Mouse (Mus musculus) gastrocnemius, postnatal 36 days (tissue): ENCODE results near the gene Dennd1a. TPM values are rescaled to one million over a fixed set of nuclear protein-coding genes. Genes with fewer than 3 reads are reported as not detected.
A peak's percentile ranks its signal among the peaks of the same experiment; 100 is the strongest.

Experiments
- DNase-seq, 2 experiments: peaks; one replicate each; pipeline ENCODE4 v3.0.0; 2022
- intact Hi-C: fragments of 180-260 bp; cut with DNase I; formaldehyde crosslinking; loops from one replicate; pipeline ENCODE4 v1.15.1; 2025
- total RNA-seq, 2 experiments: library from RNA; stranded (reverse); gene quantifications; 2 replicates each; pipeline ENCODE4 v1.2.3; 2021

Gene Dennd1a
- total RNA-seq, 2 experiments from 2014 or later: 24.9 to 28.2 TPM

DNA sequence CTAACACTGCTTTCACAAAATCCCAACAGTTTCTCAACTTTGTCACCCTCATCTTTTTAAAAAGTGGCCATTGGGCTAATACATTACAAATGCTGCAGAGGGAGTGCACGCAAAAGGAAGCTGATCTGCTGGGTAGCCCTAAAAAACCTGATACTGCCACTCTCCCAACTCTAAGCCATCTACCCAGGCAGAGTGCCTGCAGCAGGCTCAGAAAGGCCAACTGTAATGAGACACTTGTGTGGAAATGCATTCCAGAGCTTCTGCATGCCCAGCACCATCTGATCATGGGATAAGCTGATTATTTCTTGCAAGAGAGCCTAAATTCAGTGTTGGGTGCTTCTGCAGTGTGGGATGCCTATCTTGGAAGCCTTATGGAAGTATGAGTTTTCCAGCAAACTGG lies 49.6 kb downstream of the Dennd1a start:
- DNase-seq: peak; percentile 29 to 31
- intact Hi-C loops: no loop called here

DNA sequence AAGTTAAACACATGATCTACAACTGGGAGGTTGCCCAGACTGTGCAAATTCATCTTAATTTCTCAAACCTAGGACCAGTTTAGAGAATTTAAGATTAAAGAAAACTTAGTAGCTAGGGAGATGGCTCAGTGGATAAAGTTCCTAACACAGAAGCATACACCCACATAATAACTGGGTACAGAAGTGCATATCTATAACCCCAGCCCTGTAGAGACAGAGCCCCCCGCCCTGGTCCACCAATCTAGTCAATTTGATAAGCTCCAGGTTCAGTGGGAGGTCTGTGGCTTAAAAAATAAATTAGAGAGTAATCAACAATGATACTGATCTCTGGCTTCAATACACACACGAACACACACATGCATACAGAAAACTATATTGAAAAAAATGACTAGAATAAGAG lies 51.6 kb downstream of the Dennd1a start:
- intact Hi-C loops: no loop called here
- no peak for DNase-seq

DNA sequence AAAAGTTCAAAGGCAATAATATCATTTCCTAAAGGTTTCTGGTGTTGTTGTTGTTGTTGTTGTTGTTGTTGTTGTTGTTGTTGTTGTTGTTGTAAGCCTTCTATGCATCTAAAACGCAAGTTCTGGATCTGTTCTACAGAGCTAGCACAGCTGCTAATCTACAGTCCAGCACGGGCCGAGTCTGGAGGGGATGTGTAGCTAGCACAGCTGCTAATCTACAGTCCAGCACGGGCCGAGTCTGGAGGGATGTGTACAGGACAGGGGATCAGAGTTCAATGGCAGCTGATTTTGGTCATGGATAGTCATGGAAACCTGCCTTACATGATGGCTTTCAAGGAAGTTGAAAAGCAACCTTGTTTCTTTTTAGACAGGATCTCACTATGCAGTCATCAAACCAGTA lies 57.3 kb downstream of the Dennd1a start:
- no peak for DNase-seq
- intact Hi-C loops: no loop called here

DNA sequence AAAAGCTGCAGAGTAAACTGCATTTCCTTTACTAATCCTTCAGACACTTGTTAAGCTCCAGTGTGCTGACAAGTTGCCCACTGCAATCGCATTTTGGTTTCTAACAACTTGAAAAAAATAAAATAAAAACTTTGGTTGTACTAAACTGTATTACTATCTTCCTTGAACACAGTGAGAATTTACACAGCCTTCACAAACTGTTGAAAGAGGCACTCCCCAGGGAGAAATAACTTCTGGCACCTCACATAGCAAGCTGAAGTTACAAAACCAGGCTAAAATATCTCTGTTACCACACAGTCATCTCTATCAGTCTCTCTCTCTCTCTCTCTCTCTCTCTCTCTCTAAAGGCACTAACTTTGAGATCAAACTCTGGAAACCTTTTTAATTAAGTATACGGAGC lies 63.4 kb downstream of the Dennd1a start:
- intact Hi-C loops: no loop called here
- DNase-seq: peak in 1 of 2 experiments; percentile 10

DNA sequence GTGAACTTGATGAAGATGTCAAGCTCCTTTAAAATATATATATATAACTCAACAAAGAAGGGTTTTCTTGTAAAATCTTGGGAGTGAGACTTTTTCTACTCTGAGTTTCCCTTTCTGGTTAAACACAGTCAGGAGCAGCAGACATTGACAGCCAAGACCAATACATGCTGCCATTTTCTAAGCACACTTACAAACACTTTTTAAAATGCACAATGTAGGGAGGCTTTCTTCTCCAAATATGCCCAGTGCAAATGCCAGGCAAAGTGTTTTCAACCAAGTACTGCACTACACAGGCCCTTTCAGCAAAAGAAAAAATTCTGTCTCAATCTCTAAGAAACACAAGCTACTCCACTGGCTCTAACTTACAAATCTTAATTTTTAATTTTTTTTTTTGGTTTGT lies 65.7 kb downstream of the Dennd1a start:
- intact Hi-C loops: no loop called here

DNA sequence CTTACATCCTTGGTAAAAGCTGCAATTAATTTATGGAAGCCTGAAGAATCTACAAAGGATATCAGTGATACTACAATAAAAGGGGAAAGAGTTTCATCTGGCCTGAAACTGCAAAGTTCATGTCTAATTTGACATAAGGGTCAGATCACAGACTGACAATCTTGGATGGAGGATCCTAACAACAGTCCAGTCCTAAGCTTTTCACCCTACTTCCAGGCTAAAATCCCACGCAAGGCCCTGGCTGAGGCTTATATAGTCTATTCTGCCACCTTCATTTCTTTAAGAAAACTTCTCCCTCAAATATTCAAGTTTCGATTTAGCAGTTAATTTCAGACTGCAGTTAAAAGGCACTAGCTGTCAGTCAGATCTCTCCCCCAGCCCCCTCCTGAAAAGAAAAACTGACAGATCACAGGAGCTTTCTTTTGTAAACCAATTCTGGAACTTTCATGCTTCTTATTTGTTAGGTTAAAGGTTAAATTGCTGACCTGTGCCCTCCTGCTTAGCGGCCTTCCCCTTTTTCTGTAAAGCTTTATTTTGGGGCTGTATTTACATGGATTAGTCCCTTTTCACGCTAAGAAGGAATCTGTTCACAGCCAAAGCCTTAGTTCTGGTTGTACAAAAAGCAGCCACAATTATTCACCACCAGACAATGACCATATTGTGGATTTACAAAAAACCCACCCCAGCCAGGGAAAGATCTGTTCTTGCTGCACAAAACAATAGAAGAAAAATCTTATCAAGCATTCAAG lies 66.3 kb downstream of the Dennd1a start:
- intact Hi-C loops: no loop called here
- no peak for DNase-seq

More for the DNA sequence above, 65.7 kb downstream of the Dennd1a start:
- no peak for DNase-seq

DNA sequence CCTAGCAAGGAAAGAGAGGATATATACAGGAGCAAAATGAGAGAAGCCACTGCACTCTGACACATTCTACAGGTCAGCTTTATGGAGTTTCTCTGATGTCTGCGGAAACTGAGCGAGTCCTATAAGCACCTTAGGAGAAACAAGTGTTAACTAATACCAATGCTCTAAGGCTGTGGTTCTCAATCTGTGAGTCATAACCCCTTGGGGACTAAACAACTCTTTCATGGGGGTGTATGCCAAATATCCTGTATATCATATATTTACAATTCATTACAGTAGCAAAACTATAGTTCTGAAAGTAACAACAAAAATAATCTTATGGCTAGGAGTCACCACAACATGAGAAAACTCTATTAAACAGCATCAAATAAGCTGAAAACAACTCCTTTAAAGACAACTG lies 67.5 kb downstream of the Dennd1a start:
- DNase-seq: no peak
- intact Hi-C loops: no loop called here

DNA sequence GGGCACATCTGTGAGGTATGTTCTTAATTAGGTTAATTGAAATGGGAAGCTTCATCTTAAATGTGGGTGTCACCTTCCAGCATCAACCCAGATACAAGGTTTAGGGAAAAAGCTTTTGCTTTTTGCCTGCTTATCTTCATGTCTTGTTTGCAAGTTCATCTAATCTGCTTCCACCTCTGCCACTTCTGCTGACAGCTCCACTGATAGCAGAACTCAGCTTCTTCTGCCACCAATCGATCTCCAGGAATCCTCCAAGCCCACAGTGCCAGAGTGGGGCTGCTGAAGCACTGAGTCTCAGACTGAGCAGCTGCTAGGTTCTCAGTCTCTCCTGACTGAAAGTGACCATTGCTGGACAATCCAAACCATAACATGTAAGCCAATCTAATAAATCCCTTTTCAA lies 74.1 kb downstream of the Dennd1a start:
- intact Hi-C loops: no loop called here

DNA sequence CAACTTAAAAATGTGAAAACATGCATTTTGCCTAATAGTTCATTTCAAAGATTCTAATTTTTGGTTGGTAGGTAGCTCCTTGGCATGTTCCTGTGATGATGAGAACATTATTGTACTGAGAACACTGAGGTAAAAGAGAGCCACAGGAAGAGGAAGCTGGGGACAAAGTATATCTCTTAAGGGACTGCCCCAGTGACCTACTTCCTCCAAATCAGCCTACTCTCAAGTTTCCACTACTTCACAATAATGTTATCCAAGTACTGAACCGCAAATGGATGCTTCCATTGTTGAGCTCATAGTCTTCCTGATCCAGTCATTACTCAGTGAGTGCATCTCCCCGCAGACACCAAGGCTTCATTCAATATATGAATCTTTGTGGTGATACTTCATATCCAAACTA lies 75.8 kb downstream of the Dennd1a start:
- no peak for DNase-seq
- intact Hi-C loops: no loop called here

More for the DNA sequence above, 74.1 kb downstream of the Dennd1a start:
- no peak for DNase-seq

DNA sequence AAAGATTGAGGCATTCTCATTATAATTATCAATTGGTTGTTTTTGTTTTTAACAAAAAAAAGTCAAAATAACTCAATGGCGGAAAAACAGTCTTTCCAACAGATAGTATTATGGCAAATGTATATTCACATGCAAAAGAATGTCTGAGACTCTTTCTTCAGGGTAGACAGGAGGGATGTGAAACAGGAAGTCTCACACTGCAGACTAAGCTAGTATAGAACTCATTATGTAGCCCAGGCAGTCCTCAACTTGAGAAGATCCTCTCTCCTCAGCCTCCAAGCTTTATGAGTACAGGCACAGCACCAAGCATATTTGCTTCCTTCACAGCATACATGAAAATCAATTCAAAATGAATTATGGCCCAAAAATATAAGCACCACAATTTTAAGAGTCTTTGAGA lies 79.4 kb downstream of the Dennd1a start:
- no peak for DNase-seq
- intact Hi-C loops: no loop called here

DNA sequence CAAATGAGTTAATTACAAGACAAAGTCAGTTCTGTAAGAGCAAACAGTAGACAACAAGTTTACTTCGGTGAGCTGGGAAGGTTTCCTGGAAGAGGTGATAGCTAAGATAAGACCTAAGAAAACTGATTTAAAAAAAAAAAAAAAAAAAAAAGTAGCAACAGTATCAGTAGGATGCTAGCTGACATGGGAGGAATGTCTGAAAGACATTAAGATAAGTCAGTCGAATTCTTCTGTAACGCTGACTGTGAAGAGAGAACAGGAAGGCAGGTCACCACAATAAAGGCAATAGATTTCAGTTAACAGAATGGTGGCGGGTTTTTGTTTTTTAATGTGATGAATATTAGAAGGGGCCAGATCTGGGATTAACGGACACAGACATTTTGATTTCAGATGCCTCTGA lies 81.9 kb downstream of the Dennd1a start:
- intact Hi-C loops: no loop called here
- no peak for DNase-seq

DNA sequence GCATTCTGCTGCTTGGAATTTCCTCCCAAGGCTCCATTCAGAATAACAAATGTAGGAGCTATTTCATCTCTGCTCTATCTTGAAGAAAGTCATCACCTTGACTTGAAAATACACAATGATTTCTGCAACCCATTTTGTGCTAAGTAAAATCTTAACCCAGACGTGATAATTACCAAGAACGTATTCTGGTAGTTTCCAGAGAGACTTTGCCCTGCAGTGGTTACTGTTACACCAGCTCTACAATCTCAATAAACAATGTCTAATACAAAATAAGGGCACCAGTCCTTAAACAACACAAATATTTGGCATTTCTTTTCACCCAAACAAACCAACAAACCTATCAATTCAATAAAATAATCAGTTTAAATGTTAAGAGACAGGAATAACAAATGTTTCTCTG lies 82.5 kb downstream of the Dennd1a start:
- intact Hi-C loops: no loop called here

DNA sequence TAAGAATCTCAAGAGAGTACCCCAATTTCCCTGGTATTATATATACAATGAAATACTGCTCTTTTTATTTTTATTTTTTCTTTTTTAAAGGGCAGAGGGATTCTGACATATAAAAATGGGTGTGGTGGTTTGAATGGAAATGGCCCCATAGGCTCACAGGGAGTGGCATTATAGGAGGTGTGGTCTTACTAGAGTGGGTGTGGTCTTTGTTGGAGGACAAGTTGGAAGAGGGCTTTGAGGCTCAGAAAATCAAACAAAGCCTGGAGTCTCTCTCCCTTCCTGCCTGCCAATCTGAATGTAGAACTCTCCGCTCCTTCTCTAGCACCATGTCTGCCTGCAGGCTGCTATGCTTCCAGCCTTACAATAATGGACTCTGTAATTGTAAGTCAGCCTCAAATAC lies 89.1 kb downstream of the Dennd1a start:
- intact Hi-C loops: no loop called here
- no peak for DNase-seq

More for the DNA sequence above, 82.5 kb downstream of the Dennd1a start:
- no peak for DNase-seq

DNA sequence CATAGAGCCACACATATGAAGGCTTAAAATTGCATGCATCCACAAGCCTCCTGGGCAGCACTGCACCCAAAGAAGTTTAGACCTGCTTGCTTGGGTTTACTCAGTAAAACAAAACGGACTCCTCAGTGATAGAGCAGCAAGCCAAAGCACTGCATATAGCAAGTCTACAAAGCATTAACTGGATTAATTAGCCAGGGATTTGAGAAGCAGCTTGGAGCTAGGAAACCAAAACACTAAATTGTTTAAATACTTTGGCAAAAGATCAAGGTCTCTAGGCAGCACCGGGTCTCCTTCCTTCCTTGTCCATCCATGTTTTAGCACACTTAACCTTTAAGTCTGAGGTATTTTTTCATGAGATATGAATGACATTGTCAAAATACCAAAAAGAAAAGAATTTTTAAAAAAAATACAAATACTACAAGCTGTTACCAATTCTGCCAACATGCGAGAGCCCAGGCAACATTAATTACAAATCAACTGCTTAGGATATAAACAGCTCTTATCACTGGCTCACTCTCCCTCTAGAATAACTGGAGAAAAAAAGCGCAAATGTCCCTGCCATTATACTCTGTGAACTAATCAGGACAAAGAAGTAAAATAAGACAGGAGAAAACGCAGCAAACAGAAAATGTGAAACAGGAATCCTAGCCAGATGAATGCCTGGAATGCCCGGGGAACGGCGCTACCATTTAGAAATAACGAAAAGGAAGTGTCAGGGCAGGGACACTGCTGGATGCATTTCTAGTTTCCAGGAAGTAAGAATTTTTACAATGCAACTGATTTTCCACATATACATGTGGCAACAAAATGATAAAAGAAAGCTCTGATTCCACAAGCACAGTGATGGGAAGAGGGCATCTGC lies 90.8 kb downstream of the Dennd1a start:
- DNase-seq: no peak
- intact Hi-C loops: no loop called here

DNA sequence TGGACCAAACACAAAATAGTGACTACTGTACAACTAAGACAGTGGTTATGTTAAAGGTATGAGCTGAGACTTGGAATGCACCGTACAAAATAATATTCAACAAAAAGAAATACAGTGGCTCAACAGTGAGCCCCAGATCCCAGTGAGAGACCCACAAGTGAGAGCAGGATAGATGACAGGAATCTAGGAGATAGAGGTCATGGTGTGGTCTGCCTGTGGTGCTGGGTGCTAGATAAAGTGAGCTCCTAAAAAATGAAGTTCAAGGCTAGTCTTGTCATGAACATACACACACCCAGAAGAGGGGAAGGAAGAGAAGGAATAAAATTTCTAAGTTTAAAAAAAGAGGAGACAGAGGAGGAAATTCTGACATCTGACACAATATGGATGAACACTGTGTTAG lies 95.2 kb downstream of the Dennd1a start:
- DNase-seq: no peak
- intact Hi-C loops: loop anchor here (5.0 kb wide), 1 partner anchor 95 kb away; the partner anchor contains the start of gene Dennd1a

DNA sequence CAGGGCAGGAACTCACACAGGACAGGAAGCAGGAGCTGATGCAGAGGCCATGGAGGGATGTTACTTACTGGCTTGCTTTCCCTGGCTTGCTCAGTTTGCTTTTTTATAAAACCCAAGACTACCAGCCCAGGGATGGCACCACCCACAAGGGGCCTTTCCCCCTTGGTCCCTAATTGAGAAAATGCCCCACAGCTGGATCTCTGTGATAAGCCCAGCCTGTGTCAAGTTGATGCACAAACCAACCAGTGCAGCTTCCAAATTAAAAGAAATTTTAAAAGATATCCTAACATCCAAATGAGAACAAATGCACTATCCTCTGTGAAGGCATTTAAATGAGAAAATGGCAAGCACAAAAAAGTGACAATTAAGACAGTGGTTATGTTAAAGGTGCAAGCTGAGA lies 95.6 kb downstream of the Dennd1a start:
- no peak for DNase-seq
- intact Hi-C loops: loop anchor here (5.0 kb wide), 1 partner anchor 96 kb away; the partner anchor contains the start of gene Dennd1a

DNA sequence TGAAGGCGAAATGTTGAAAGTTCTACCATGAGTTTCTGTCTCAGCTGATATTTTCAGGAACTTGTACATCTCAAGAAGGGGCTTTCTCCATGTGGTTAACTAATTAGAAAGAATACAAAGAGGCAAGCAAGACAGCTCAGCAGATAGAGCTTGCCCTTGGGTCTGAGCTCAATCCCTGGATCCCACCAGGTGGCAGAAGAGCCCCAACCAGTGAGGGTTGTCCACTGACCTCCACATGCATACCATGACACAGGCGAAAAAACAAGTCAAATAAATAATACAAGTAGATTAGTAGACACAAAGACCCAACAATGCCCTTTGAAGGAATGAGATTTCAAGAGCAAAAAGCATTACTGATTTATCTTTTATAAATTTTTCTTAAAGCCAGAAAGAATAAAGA lies 100.8 kb downstream of the Dennd1a start:
- peak in 1 of 2 experiments; percentile 13 for DNase-seq
- intact Hi-C loops: loop anchor here (2.0 kb wide), 1 partner anchor 190 kb away; no protein-coding TSS in a partner anchor

DNA sequence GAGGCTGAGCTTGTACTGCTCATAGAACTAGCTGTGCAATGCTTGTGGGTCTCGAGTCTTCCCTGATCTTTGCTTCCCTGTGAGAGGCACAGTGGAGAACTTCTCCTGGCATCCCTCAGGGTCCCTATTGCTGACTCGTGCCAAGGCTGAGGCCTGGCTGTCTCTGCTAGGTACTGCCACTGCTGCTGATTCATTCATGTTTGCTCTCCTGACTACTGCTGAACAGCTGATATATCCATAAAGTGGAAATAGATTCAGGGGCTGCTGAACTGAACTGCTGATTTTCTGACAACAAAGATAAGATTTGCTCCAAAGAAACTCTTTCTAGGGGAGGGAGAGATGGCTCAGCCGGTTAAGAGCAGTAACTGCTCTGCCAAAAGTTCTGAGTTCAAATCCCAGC lies 102.2 kb downstream of the Dennd1a start:
- intact Hi-C loops: no loop called here

DNA sequence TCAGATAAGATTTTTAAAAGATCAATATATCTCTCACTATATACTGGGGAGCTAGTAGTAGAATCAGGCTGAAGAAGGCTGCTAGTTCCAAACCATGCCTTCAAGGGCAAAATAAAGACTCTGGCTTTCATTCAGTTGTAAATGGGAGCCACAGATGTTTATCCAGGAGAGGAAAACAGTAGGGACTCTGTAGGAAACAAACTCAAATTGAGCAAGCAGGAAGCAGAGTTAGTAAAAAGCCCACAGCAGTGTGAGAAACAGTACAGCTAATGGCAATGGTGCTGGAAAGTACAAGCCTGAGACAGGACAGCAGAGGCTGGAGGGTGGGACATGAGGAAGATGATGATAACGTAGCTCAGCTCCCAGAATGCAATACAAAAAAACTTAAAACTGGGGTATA lies 103.3 kb downstream of the Dennd1a start:
- intact Hi-C loops: no loop called here

More for the DNA sequence above, 102.2 kb downstream of the Dennd1a start:
- DNase-seq: no peak

DNA sequence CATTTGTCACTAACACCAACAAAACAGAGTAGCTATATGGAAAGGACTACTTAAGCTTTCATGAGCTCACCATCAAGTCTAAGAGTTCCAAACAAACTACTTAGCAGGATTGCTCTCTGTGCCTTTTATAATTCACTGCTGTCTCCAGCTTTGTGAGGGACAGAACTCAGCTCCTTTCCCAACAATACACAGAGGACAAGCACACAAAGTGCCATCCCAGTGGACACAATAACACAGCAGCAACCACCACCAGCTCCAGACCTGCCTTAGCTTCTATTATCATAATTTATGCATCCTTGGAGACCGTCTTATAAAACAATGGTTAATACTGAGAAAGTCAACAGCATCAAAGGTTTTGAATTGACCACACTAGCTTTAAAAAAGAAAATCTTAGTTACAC lies 104.9 kb downstream of the Dennd1a start:
- DNase-seq: no peak
- intact Hi-C loops: no loop called here

More for the DNA sequence above, 103.3 kb downstream of the Dennd1a start:
- DNase-seq: no peak

DNA sequence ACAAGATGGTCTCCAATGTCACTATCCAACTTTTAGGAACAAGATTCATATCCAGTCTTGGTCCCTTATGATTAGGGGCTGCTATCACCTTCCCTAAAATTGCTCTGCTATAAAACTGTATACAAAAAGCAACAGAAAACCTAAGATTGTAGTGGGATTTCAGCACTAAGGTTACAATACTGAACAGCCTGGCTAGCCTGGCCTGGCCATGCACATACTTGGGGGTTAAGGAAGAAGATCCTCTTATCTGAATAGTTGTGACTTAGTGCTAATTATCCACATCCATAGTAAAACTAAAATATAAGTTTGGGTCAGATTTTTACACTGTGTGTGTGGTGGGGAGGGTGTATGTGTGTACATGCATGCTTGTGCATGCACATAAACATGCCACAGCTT lies 109.6 kb downstream of the Dennd1a start:
- DNase-seq: no peak
- intact Hi-C loops: no loop called here
